Mouse (Mus musculus): Measurements from ENCODE around the gene Ypel4. TPM values are rescaled to one million over a fixed set of nuclear protein-coding genes. Genes with fewer than 3 reads are reported as not detected.

Gene Ypel4
- polyA plus RNA-seq, 1 experiment from 2014 or later, result 10.5 TPM

- Histone ChIP-seq H3K9ac (ENCODE audit: low read length) (no peak overlapping the region), H3K4me2 (ENCODE audit: low read depth) (no peak overlapping the region), H3K9me3 (ENCODE audit: control insufficient read depth, low read length) (no peaks in the 10 kb centered on the region), H3K36me3 (ENCODE audit: control insufficient read depth, insufficient read depth, low read length) (peaks cover 4% of the 10 kb centered on the region), H3K4me1 (ENCODE audit: control insufficient read depth, insufficient read depth, low read length) (peaks cover 14% of the 10 kb centered on the region), H3K27me3 (ENCODE audit: control insufficient read depth, insufficient read depth, low read length) (no peaks in the 10 kb centered on the region), H3K4me3 (ENCODE audit: low read depth, low read length) (no peak overlapping the region), H3K27ac (ENCODE audit: low read depth, low read length) (no peak overlapping the region)
- no peak for DNase-seq (ENCODE audit: low spot score)
- ATAC-seq (ENCODE audit: insufficient read depth, low FRiP score, low TSS enrichment), result no peak
- 91% methylated on average over 2 of the region's 2 CpGs for WGBS
Measured at GRCm38 (mm10) chr2:84711898-84712297, 22.0 kb upstream of the Ypel4 start.

GRCm38 (mm10) chr2:84714422-84714810 is 19.4 kb upstream of the Ypel4 start:
- Histone ChIP-seq H3K4me3 (ENCODE audit: low read depth, low read length) (peak overlapping the region; percentile 87), H3K27ac (ENCODE audit: low read depth, low read length) (peak overlapping the region; percentile 95), H3K4me2 (ENCODE audit: low read depth) (peak overlapping the region; percentile 81), H3K4me1 (ENCODE audit: control insufficient read depth, insufficient read depth, low read length) (peaks cover 14% of the 10 kb centered on the region), H3K9ac (ENCODE audit: low read length) (peak overlapping the region; percentile 86), H3K9me3 (ENCODE audit: control insufficient read depth, low read length) (no peaks in the 10 kb centered on the region), H3K36me3 (ENCODE audit: control insufficient read depth, insufficient read depth, low read length) (peaks cover 2% of the 10 kb centered on the region), H3K27me3 (ENCODE audit: control insufficient read depth, insufficient read depth, low read length) (no peaks in the 10 kb centered on the region)
- DNase-seq (ENCODE audit: low spot score), result no peak
- WGBS, result under 1% methylated on average over 21 of the region's 26 CpGs
- no peak; the same call in 1 of the 2 replicates for ATAC-seq (ENCODE audit: insufficient read depth, low FRiP score, low TSS enrichment)

GRCm38 (mm10) chr2:84714811-84715561 is 18.9 kb upstream of the Ypel4 start, which contains the start of gene Zdhhc5:
Gene Zdhhc5, minus strand, starts transcription at chr2:84715180.
- WGBS, result under 1% methylated on average over 90 of the region's 107 CpGs
- DNase-seq (ENCODE audit: low spot score), result peak; percentile 99
- Histone ChIP-seq H3K4me2 (ENCODE audit: low read depth) (peak within 1 kb of the TSS; percentile 81), H3K4me3 (ENCODE audit: low read depth, low read length) (peak within 1 kb of the TSS; percentile 87), H3K27ac (ENCODE audit: low read depth, low read length) (peak within 1 kb of the TSS; percentile 95), H3K27me3 (ENCODE audit: control insufficient read depth, insufficient read depth, low read length) (no peaks in the 10 kb centered on the region), H3K9ac (ENCODE audit: low read length) (peak within 1 kb of the TSS; percentile 86), H3K9me3 (ENCODE audit: control insufficient read depth, low read length) (no peaks in the 10 kb centered on the region), H3K4me1 (ENCODE audit: control insufficient read depth, insufficient read depth, low read length) (peaks cover 14% of the 10 kb centered on the region), H3K36me3 (ENCODE audit: control insufficient read depth, insufficient read depth, low read length) (peaks cover 2% of the 10 kb centered on the region; the same call in 1 of the 2 replicates)
- peak; percentile 96 for ATAC-seq (ENCODE audit: insufficient read depth, low FRiP score, low TSS enrichment)

GRCm38 (mm10) chr2:84715562-84716361 is 18.1 kb upstream of the Ypel4 start:
- Histone ChIP-seq H3K4me2 (ENCODE audit: low read depth) (peak overlapping the region; percentile 81), H3K36me3 (ENCODE audit: control insufficient read depth, insufficient read depth, low read length) (no peaks in the 10 kb centered on the region), H3K9ac (ENCODE audit: low read length) (peak overlapping the region; percentile 86), H3K27ac (ENCODE audit: low read depth, low read length) (peak overlapping the region; percentile 95), H3K4me1 (ENCODE audit: control insufficient read depth, insufficient read depth, low read length) (peaks cover 14% of the 10 kb centered on the region), H3K27me3 (ENCODE audit: control insufficient read depth, insufficient read depth, low read length) (no peaks in the 10 kb centered on the region), H3K9me3 (ENCODE audit: control insufficient read depth, low read length) (no peaks in the 10 kb centered on the region), H3K4me3 (ENCODE audit: low read depth, low read length) (peak overlapping the region; percentile 87)
- ATAC-seq (ENCODE audit: insufficient read depth, low FRiP score, low TSS enrichment) (peak; percentile 94), DNase-seq (ENCODE audit: low spot score) (peak; percentile 69)
- WGBS, result under 1% methylated on average over 33 of the region's 33 CpGs

GRCm38 (mm10) chr2:84716423-84717355 is 17.2 kb upstream of the Ypel4 start:
- H3K27ac ChIP-seq (ENCODE audit: low read depth, low read length), result peak overlapping the region; percentile 86; the same call in 1 of the 2 replicates
- peak overlapping the region; percentile 87 for H3K4me3 ChIP-seq (ENCODE audit: low read depth, low read length)
- H3K36me3 ChIP-seq (ENCODE audit: control insufficient read depth, insufficient read depth, low read length), result no peaks in the 10 kb centered on the region
- H3K4me1 ChIP-seq (ENCODE audit: control insufficient read depth, insufficient read depth, low read length), result peaks cover 14% of the 10 kb centered on the region
- peak overlapping the region; percentile 86 for H3K9ac ChIP-seq (ENCODE audit: low read length)
- ATAC-seq (ENCODE audit: insufficient read depth, low FRiP score, low TSS enrichment) (no peak), DNase-seq (ENCODE audit: low spot score) (no peak)
- H3K9me3 ChIP-seq (ENCODE audit: control insufficient read depth, low read length), result no peaks in the 10 kb centered on the region
- no peaks in the 10 kb centered on the region for H3K27me3 ChIP-seq (ENCODE audit: control insufficient read depth, insufficient read depth, low read length)
- peak overlapping the region; percentile 81 for H3K4me2 ChIP-seq (ENCODE audit: low read depth)
- WGBS, result 39% methylated on average over 9 of the region's 9 CpGs

GRCm38 (mm10) chr2:84717357-84717756 is 16.5 kb upstream of the Ypel4 start:
- no peaks in the 10 kb centered on the region for H3K36me3 ChIP-seq (ENCODE audit: control insufficient read depth, insufficient read depth, low read length)
- no peaks in the 10 kb centered on the region for H3K27me3 ChIP-seq (ENCODE audit: control insufficient read depth, insufficient read depth, low read length)
- H3K9ac ChIP-seq (ENCODE audit: low read length), result no peak overlapping the region
- WGBS, result 93% methylated on average over 4 of the region's 4 CpGs
- no peak overlapping the region for H3K27ac ChIP-seq (ENCODE audit: low read depth, low read length)
- ATAC-seq (ENCODE audit: insufficient read depth, low FRiP score, low TSS enrichment), result no peak
- H3K9me3 ChIP-seq (ENCODE audit: control insufficient read depth, low read length), result no peaks in the 10 kb centered on the region
- H3K4me3 ChIP-seq (ENCODE audit: low read depth, low read length), result no peak overlapping the region
- peaks cover 14% of the 10 kb centered on the region for H3K4me1 ChIP-seq (ENCODE audit: control insufficient read depth, insufficient read depth, low read length)
- no peak overlapping the region for H3K4me2 ChIP-seq (ENCODE audit: low read depth)
- DNase-seq (ENCODE audit: low spot score), result no peak

- DNase-seq (ENCODE audit: low spot score) (no peak), ATAC-seq (ENCODE audit: insufficient read depth, low FRiP score, low TSS enrichment) (no peak)
- no peaks in the 10 kb centered on the region for H3K27me3 ChIP-seq (ENCODE audit: control insufficient read depth, insufficient read depth, low read length)
- peaks cover 2% of the 10 kb centered on the region; the same call in 1 of the 2 replicates for H3K36me3 ChIP-seq (ENCODE audit: control insufficient read depth, insufficient read depth, low read length)
- H3K9ac ChIP-seq (ENCODE audit: low read length), result no peak overlapping the region
- no peaks in the 10 kb centered on the region for H3K9me3 ChIP-seq (ENCODE audit: control insufficient read depth, low read length)
- no peak overlapping the region for H3K4me2 ChIP-seq (ENCODE audit: low read depth)
- no peak overlapping the region for H3K4me3 ChIP-seq (ENCODE audit: low read depth, low read length)
- H3K4me1 ChIP-seq (ENCODE audit: control insufficient read depth, insufficient read depth, low read length), result peaks cover 5% of the 10 kb centered on the region; the same call in 1 of the 2 replicates
- 88% methylated on average over 2 of the region's 2 CpGs for WGBS
- H3K27ac ChIP-seq (ENCODE audit: low read depth, low read length), result no peak overlapping the region
Measured at GRCm38 (mm10) chr2:84720718-84721117, 13.1 kb upstream of the Ypel4 start.

GRCm38 (mm10) chr2:84721182-84721581 is 12.7 kb upstream of the Ypel4 start:
- no peaks in the 10 kb centered on the region for H3K27me3 ChIP-seq (ENCODE audit: control insufficient read depth, insufficient read depth, low read length)
- no peak overlapping the region for H3K9ac ChIP-seq (ENCODE audit: low read length)
- H3K4me3 ChIP-seq (ENCODE audit: low read depth, low read length), result no peak overlapping the region
- H3K9me3 ChIP-seq (ENCODE audit: control insufficient read depth, low read length), result no peaks in the 10 kb centered on the region
- H3K36me3 ChIP-seq (ENCODE audit: control insufficient read depth, insufficient read depth, low read length), result peaks cover 2% of the 10 kb centered on the region; the same call in 1 of the 2 replicates
- 69% methylated on average over 3 of the region's 3 CpGs for WGBS
- ATAC-seq (ENCODE audit: insufficient read depth, low FRiP score, low TSS enrichment) (no peak), DNase-seq (ENCODE audit: low spot score) (no peak)
- H3K27ac ChIP-seq (ENCODE audit: low read depth, low read length), result no peak overlapping the region
- H3K4me1 ChIP-seq (ENCODE audit: control insufficient read depth, insufficient read depth, low read length), result peaks cover 4% of the 10 kb centered on the region; the same call in 1 of the 2 replicates
- no peak overlapping the region for H3K4me2 ChIP-seq (ENCODE audit: low read depth)
